Mouse (Mus musculus): ENCODE measurements around the gene Stk35. TPM values are rescaled to one million over a fixed set of nuclear protein-coding genes. Genes with fewer than 3 reads are reported as not detected.

The Stk35 gene
- polyA plus RNA-seq, 1 experiment from 2014 or later, result 7.3 TPM

DNA sequence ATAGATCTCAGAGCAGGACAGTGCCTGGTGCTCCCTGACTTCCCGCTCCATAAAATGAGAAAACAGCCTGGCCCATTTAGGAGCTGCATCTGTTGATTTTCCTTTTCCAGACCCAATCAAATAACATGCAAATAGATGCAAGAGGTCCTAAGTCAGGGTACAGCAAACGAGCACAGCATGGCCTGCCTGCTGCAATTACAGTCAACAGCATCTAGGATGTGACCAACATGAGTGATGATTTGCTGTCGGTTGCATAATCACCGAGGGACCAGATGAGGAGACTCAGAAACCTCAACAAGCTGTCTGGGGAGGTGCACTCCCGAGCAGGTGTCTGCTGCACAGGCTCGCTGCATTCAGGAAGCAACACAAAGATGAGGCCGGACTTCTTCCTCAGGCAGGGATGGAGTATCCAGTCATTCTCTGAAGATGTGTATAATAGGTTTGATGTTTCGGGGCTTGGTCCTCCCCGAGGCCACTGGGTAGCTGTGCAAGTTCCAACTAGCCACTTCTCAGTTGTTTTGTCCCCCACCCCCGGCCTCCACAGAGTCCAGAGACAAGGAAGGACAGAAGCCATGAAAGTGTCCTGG lies 74.3 kb downstream of the Stk35 start:
- Histone ChIP-seq H3K4me1 (peaks cover 2% of the 10 kb centered on the region; the same call in 1 of the 2 replicates), H3K27ac (replicated peaks) (no peak overlapping the region), H3K27me3 (replicated peaks) (no peaks in the 10 kb centered on the region), H3K9me3 (replicated peaks) (no peaks in the 10 kb centered on the region), H3K9ac (replicated peaks) (no peak overlapping the region), H3K4me3 (replicated peaks) (no peak overlapping the region), H3K36me3 (no peaks in the 10 kb centered on the region), H3K4me2 (no peak overlapping the region)
- 79% methylated on average over 10 of the region's 10 CpGs for WGBS
- no peak for ATAC-seq (ENCODE audit: low FRiP score)

DNA sequence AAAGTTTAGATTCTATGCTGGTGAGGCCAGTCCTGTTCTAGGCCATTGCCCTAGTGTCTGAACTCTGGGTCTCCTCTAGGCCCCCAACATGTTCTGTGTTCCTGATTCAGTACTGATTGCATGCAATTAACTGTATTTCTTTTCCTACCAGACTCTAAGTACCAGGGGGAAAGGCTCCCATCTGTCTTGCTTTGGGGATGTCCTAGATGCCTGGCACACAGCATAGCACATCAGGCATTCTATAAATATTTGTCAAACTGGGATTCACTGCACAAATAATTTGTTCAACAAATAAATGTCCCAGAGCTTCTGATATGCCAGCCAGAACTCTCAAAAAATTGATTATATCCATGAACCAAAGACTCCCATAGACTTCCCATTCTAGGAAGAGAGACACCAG lies 76.6 kb downstream of the Stk35 start:
- H3K27me3 ChIP-seq (replicated peaks), result no peaks in the 10 kb centered on the region
- no peak overlapping the region for H3K4me3 ChIP-seq (replicated peaks)
- H3K9ac ChIP-seq (replicated peaks), result no peak overlapping the region
- H3K9me3 ChIP-seq (replicated peaks), result no peaks in the 10 kb centered on the region
- H3K27ac ChIP-seq (replicated peaks), result no peak overlapping the region
- no peaks in the 10 kb centered on the region for H3K36me3 ChIP-seq
- ATAC-seq (ENCODE audit: low FRiP score), result no peak
- H3K4me2 ChIP-seq, result no peak overlapping the region
- peaks cover 2% of the 10 kb centered on the region; the same call in 1 of the 2 replicates for H3K4me1 ChIP-seq

DNA sequence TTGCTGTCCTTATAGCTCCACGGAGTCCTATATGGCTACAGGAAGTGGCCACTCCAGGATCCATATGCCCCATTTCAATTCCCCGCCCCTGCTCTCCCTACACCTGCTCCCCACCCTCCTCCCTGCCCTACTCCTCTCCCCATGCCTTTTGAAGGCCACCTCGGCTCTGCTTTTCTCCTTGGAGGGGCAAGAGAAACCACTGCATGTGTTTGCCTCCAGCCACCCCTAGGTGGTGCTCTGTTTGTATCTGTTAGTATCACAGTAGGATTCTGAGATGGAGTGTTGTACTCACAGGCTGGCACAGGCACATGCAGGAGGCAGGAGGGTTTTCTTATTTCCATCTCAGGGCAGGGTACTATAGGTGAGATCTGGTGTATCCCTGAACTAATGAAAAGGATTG lies 79.5 kb downstream of the Stk35 start:
- H3K27ac ChIP-seq (replicated peaks), result no peak overlapping the region
- no peak overlapping the region for H3K9ac ChIP-seq (replicated peaks)
- no peaks in the 10 kb centered on the region for H3K27me3 ChIP-seq (replicated peaks)
- no peak overlapping the region for H3K4me2 ChIP-seq
- no peaks in the 10 kb centered on the region for H3K9me3 ChIP-seq (replicated peaks)
- no peak overlapping the region for H3K4me3 ChIP-seq (replicated peaks)
- WGBS, result 38% methylated on average over 3 of the region's 3 CpGs
- H3K36me3 ChIP-seq, result no peaks in the 10 kb centered on the region
- no peak for ATAC-seq (ENCODE audit: low FRiP score)
- no peaks in the 10 kb centered on the region for H3K4me1 ChIP-seq

DNA sequence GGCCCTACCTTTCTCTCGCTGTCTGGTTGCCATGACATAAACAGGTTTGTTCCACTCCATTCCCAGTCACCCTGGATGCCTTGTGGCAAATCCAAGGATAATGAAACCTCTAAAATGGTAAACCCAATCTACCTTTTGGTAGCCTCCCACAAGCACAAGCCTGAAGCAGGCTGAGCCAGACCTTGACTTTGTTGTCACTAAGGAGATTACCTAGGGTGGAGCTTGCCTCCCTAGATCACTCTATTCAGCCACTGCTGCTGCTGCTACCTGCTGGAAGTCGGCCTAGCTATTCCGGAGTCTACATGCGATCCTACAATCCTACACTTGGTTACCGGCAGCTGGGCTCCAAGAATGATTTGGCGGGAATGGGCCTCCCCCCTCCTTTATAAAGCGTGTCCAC lies 79.9 kb downstream of the Stk35 start:
- no peaks in the 10 kb centered on the region for H3K27me3 ChIP-seq (replicated peaks)
- no peak overlapping the region for H3K4me2 ChIP-seq
- no peaks in the 10 kb centered on the region for H3K36me3 ChIP-seq
- ATAC-seq (ENCODE audit: low FRiP score), result no peak
- no peak overlapping the region for H3K27ac ChIP-seq (replicated peaks)
- no peaks in the 10 kb centered on the region for H3K4me1 ChIP-seq
- H3K4me3 ChIP-seq (replicated peaks), result no peak overlapping the region
- WGBS, result 91% methylated on average over 7 of the region's 7 CpGs
- H3K9me3 ChIP-seq (replicated peaks), result no peaks in the 10 kb centered on the region
- no peak overlapping the region for H3K9ac ChIP-seq (replicated peaks)

DNA sequence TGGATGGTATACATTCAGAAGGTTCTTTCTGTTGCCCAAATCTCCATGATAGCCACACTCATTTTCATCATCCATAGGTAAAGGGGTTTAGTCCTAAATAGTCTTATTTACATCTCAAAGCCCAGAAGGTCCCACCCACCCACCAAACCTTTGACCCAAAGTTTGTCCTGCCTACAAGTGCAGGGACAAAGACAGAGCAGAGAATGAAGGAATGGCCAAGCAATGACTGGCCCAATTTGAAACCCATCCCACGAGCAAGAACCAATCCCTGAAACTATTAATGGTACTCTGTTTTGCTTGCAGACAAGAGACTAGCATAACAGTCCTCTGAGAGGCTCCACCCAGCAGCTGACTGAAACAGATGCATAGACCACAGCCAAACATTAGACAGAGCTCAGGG lies 81.6 kb downstream of the Stk35 start:
- Histone ChIP-seq H3K36me3 (no peaks in the 10 kb centered on the region), H3K4me1 (no peaks in the 10 kb centered on the region), H3K9me3 (replicated peaks) (no peaks in the 10 kb centered on the region), H3K4me3 (replicated peaks) (no peak overlapping the region), H3K27me3 (replicated peaks) (no peaks in the 10 kb centered on the region), H3K4me2 (no peak overlapping the region), H3K9ac (replicated peaks) (no peak overlapping the region), H3K27ac (replicated peaks) (no peak overlapping the region)
- 66% methylated on average over 1 of the region's 1 CpGs for WGBS
- no peak for ATAC-seq (ENCODE audit: low FRiP score)

Other genes with a start within 250 kb of the Stk35 start
- 31.4 and 36.4 TPM in 2 replicates for gene Sirpa, start 207.7 kb upstream of the Stk35 start, polyA plus RNA-seq (2015; fragmentation: Nextera tagmentation; extraction: Ambion mirVana)
- gene Pdyn, start 100.7 kb upstream of the Stk35 start, polyA plus RNA-seq (2015; fragmentation: Nextera tagmentation; extraction: Ambion mirVana), result 43.7 and 43.9 TPM in 2 replicates
- 0.05 TPM in 1 of 2 replicates, not detected in the other for gene Tgm3, start 211.8 kb downstream of the Stk35 start, polyA plus RNA-seq (2015; fragmentation: Nextera tagmentation; extraction: Ambion mirVana)

Data from neural tube, embryonic 15.5 days (tissue).